Mouse (Mus musculus) kidney, adult 8-10 months (tissue): Measurements from ENCODE around the gene Cfap298.

Source experiments
- DNase-seq, 2 experiments: peaks; one replicate each; pipeline ENCODE4 v3.0.0; 2022

Gene Cfap298

DNA sequence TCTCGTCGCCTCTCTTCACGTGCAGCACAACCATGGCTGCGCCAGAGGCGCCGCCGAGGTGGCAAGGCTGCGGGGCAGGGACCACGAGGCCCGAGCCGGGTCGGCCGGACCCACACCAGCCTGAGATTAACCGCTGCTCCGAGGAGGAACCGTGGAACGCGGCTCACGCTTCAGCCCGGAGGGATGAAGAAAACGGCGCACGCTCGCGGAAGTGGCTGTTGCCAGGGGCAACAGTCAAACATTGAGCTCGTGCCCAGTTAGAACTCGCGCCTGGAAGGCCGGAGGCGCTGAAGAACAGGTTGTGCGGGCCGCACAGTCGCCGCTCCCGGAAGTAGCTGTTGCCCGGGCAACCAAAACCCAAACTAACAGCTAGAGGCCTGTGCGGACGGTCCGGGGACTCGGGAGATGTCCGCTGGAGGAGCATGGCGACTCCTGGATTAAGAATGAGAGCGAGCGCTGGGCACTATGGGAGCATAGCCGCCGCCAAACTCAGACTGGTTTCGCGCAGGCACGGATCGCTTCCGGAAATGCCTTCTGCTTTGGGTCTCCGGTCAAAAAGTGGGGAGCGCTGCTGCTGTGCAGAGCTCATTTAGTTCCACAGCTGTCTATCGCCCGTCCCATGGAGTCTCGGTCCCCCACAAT lies at the start of gene Cfap298:
Gene Cfap298 (minus strand): TSS at position 428 of the 642 bp plus-strand sequence.
- DNase-seq: peak; percentile 93 to 94

DNA sequence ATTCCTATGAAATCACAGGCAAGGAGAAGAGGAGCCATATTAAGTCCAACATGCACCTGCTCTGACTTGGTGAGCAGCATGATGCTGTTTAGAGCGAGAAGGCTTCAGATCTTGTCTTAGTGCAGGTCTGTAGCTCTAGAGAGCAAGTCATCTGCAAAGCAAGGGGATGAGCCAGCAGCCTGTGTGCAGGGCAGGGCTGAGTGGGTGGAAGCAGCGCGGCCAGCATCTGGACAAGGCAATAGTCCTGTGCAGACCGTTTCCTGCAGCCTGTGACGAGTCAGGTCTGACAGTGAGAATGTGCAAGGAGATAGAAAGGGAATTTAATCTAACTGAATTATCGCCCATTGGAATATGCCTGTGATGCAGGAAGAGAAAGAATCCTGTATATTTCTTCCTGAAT lies 36.1 kb upstream of the Cfap298 start:
- DNase-seq: no peak

DNA sequence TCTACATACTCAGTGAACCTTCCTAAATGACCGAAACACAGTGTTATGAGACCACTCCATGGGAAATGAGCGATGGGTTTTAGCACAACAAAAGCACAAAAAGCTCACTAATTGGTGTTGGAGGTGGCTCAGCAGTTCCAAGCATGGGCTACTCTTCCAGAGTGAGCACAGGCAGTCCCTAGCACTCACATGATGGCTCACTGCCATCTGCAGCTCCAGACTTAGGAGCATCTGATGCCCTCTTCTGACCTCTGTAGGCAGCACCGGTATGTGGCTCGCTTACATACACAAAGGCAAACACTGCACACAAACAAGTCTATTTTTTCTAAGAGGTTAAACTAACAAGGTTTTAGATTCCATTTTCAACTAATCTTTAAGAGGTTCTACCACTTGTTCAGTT lies 31.3 kb upstream of the Cfap298 start:
- DNase-seq: no peak

GRCm38 (mm10) chr16:90964302-90964701 lies 29.4 kb upstream of the Cfap298 start:
- no peak for DNase-seq

GRCm38 (mm10) chr16:90963866-90964265 lies 29.0 kb upstream of the Cfap298 start:
- no peak for DNase-seq

- no peak for DNase-seq
These were observed 28.3 kb upstream of the Cfap298 start for GRCm38 (mm10) chr16:90963231-90963630.

- DNase-seq: no peak
These were observed 23.6 kb upstream of the Cfap298 start for GRCm38 (mm10) chr16:90958301-90959085.

DNA sequence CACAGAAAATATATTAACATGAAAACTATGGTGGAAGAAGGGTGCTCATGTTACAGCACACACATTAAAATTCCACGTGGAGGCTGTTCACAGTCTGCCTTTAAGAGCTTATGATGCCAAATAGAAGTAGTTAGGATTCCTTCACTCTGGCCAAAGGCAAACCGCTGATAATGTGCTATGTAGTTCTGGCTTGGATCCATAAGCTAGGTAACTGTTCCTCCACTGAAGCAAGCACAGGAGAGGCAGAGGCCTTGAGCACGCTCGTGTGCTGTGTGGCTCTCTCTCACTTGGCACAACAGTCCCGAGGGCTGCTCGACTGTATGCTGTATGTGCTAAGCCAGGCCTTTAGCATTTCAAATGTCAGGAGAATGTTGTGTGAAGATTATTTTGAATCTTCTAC lies 20.6 kb upstream of the Cfap298 start:
- no peak for DNase-seq

DNA sequence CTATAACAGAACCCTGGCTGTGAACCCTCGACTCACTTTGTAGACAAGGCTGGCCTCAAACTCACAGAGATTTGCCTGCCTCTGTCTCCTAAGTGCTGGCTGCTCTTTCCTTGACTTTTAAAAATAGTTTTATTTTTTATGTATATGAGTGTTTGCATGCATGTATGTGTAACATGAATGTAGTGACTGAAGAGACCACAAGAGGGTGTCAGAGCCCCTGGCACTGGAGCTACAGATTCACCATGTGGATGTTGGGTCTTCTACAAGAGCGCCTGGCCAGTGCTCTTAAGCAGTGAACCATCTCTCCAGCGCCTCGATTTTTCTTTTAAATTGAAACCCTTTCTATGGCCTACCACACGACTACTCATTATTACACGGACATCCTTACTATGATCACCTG lies 18.9 kb upstream of the Cfap298 start:
- DNase-seq: no peak

DNA sequence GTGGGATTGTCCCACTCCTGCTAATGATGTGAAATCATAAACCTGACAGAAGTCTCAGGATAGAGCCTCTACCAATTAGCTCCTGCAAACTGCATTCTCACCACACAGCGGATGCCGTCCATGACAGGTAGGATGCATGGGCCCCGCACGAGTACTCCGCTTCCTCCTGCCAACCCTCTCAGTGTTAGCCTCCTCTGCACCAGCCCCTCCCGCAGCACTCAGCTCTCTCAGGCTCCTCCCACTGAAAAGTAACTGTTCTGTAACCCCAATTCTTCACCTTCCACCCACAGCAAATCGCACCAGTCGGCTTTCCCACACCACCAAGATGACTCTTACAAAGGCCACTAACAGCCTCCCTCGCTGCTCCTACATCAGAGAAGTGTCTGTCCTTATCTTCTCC lies 18.2 kb upstream of the Cfap298 start:
- DNase-seq: no peak

- no peak for DNase-seq
These were observed 15.5 kb upstream of the Cfap298 start for GRCm38 (mm10) chr16:90950354-90950963.

DNA sequence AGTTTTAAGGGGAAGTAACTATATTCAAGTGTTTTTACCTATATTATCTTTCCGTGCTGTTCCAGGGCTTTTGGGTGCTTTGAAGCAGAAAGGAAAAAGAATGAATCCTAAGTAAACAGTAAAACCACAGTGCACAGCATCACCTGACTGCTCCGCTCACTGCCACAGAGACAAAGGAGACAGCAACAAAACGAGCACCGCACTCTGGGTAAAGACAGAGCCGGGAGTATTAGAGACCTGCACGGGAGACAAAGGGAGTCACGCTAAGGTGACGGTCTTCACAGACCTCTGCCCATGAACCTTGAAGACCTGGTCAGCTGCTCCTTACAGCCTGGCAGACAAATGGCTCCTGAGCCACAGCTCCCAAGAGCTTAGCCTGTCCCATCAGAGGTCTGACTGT lies 12.1 kb upstream of the Cfap298 start:
- no peak for DNase-seq

GRCm38 (mm10) chr16:90941246-90941645 lies 6.3 kb upstream of the Cfap298 start:
- no peak for DNase-seq

DNA sequence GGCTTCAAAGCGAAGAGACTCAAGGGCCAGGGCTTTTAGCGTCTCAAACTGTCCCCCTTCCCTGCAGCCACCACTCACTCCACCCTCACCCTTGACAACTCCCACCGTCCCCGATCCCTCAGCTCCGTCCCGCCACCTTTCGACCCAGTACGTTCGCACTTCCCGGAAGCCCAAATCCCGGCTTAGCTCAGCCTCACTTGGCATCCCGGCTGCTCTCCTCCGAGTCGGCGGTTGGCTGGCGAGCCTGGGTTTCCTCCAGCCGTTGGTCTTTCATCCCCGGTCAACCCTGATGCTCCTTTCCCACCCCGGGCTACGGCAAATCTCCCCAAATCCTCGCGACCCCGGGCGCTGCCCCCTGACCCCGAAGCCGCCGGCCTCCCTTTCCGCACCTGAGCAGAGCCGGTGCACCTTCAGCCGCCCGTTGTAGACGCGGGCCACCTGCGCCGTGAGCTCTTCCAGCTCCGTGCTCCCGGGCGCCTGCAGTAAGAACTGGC lies 674 bp downstream of the Cfap298 start:
- peak; percentile 56 to 60 for DNase-seq

DNA sequence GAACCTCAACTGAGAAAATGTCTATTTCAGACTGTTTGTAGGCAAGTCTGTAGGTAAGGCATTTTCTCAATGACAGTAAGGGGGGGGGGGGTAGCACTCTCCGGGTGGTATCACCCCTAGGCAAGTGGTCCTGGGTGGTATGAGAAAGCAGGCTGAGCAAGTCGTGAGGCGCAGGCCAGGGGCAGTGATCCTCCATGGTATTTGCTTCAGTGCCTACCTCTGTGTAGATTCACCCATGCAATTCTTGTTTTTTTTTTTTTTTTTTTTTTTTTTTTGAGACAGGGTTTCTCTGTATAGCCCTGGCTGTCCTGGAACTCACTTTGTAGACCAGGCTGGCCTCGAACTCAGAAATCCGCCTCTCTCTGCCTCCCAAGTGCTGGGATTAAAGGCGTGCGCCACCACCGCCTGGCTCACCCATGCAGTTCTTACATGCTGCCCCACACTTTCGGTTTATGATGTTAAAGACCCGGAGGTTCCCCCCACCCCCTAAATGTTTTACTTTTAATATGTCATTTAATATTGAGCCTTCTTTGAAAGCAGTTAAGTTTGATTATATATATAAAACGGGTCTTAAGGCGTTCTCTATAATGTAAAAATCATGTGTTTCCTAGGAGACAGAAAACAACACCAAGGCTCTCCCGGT lies 1.3 kb downstream of the Cfap298 start:
- DNase-seq: no peak

GRCm38 (mm10) chr16:90927446-90927845 lies 7.5 kb downstream of the Cfap298 start:
- DNase-seq: no peak

- peak; percentile 40 to 75 for DNase-seq
These were observed 9.5 kb downstream of the Cfap298 start for GRCm38 (mm10) chr16:90925461-90925860.

GRCm38 (mm10) chr16:90924606-90925370 lies 10.1 kb downstream of the Cfap298 start:
- peak; percentile 33 to 49 for DNase-seq

- DNase-seq: no peak
These were observed 13.3 kb downstream of the Cfap298 start for GRCm38 (mm10) chr16:90921471-90922159.

GRCm38 (mm10) chr16:90917156-90917555 lies 17.8 kb downstream of the Cfap298 start:
- no peak for DNase-seq

- DNase-seq: peak; percentile 60 to 63
These were observed 18.9 kb downstream of the Cfap298 start for GRCm38 (mm10) chr16:90916040-90916481.

DNA sequence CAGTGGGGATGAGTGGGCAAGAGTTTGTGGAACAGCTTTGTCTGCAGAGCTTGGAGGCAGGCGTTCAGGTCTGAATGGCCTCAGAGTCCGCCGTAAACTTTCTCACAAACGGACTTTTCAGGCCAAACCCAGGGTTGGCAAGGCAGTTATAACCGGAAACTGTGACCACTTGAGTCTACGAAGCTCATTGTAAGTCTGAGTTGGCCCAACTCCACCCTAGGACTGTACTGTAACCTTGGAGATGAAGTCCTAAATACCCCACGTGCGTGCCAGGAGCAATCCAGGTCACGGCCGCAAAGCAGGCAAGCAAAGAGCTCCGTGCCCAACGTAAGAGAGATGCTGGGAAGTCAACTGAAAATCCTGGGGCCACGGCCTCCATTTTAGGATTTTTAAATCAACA lies 23.1 kb downstream of the Cfap298 start:
- peak; percentile 23 to 65 for DNase-seq
